Mouse (Mus musculus): ENCODE results near the gene Cav1. TPM values are rescaled to one million over a fixed set of nuclear protein-coding genes. Genes with fewer than 3 reads are reported as not detected.

Gene Cav1
- 5.7 and 6.1 TPM in 2 replicates for polyA plus RNA-seq (2015; fragmentation: Nextera tagmentation; extraction: Ambion mirVana)

GRCm38 (mm10) chr6:17305954-17306601, at the start of gene Cav1:
Gene Cav1, plus strand, starts transcription at chr6:17306335.
- no peak within 1 kb of the TSS for H3K27ac ChIP-seq (replicated peaks)
- peaks cover 42% of the 10 kb centered on the region for H3K27me3 ChIP-seq
- peak within 1 kb of the TSS; percentile 39 for H3K4me3 ChIP-seq (replicated peaks)
- H3K4me2 ChIP-seq, result peak within 1 kb of the TSS; percentile 66
- WGBS (ENCODE audit: insufficient replicate concordance), result under 1% methylated on average over 26 of the region's 26 CpGs
- H3K4me1 ChIP-seq (replicated peaks), result peaks cover 4% of the 10 kb centered on the region; the same call in 1 of the 2 replicates
- no peak for ATAC-seq (ENCODE audit: insufficient read depth)
- H3K9me3 ChIP-seq (replicated peaks), result no peaks in the 10 kb centered on the region
- H3K9ac ChIP-seq, result no peak within 1 kb of the TSS
- no peaks in the 10 kb centered on the region for H3K36me3 ChIP-seq (replicated peaks)

GRCm38 (mm10) chr6:17258142-17258541, 48.0 kb upstream of the Cav1 start:
- no peak for ATAC-seq (ENCODE audit: insufficient read depth)
- 77% methylated on average over 1 of the region's 1 CpGs for WGBS (ENCODE audit: insufficient replicate concordance)
- no peak overlapping the region for H3K4me3 ChIP-seq (replicated peaks)
- H3K4me1 ChIP-seq (replicated peaks), result no peaks in the 10 kb centered on the region
- H3K27me3 ChIP-seq, result no peaks in the 10 kb centered on the region
- no peak overlapping the region for H3K9ac ChIP-seq
- no peaks in the 10 kb centered on the region for H3K36me3 ChIP-seq (replicated peaks)
- H3K4me2 ChIP-seq, result no peak overlapping the region
- no peak overlapping the region for H3K27ac ChIP-seq (replicated peaks)
- no peaks in the 10 kb centered on the region for H3K9me3 ChIP-seq (replicated peaks)

GRCm38 (mm10) chr6:17258911-17259310, 47.2 kb upstream of the Cav1 start:
- Histone ChIP-seq H3K27ac (replicated peaks) (no peak overlapping the region), H3K4me1 (replicated peaks) (no peaks in the 10 kb centered on the region), H3K27me3 (no peaks in the 10 kb centered on the region), H3K9me3 (replicated peaks) (no peaks in the 10 kb centered on the region), H3K36me3 (replicated peaks) (no peaks in the 10 kb centered on the region), H3K4me3 (replicated peaks) (no peak overlapping the region), H3K9ac (no peak overlapping the region), H3K4me2 (no peak overlapping the region)
- WGBS (ENCODE audit: insufficient replicate concordance), result 59% methylated on average over 1 of the region's 1 CpGs
- no peak for ATAC-seq (ENCODE audit: insufficient read depth)

- ATAC-seq (ENCODE audit: insufficient read depth), result no peak
- Histone ChIP-seq H3K27ac (replicated peaks) (no peak overlapping the region), H3K4me2 (no peak overlapping the region), H3K4me3 (replicated peaks) (no peak overlapping the region), H3K27me3 (no peaks in the 10 kb centered on the region), H3K4me1 (replicated peaks) (no peaks in the 10 kb centered on the region), H3K9me3 (replicated peaks) (no peaks in the 10 kb centered on the region), H3K9ac (no peak overlapping the region), H3K36me3 (replicated peaks) (no peaks in the 10 kb centered on the region)
- 36% methylated on average over 2 of the region's 2 CpGs for WGBS (ENCODE audit: insufficient replicate concordance)
Measured at GRCm38 (mm10) chr6:17262786-17263185, 43.3 kb upstream of the Cav1 start.

- no peak for ATAC-seq (ENCODE audit: insufficient read depth)
- Histone ChIP-seq H3K27me3 (no peaks in the 10 kb centered on the region), H3K4me1 (replicated peaks) (no peaks in the 10 kb centered on the region), H3K4me2 (no peak overlapping the region), H3K4me3 (replicated peaks) (no peak overlapping the region), H3K36me3 (replicated peaks) (no peaks in the 10 kb centered on the region), H3K9ac (no peak overlapping the region), H3K27ac (replicated peaks) (no peak overlapping the region), H3K9me3 (replicated peaks) (no peaks in the 10 kb centered on the region)
- 29% methylated on average over 4 of the region's 4 CpGs for WGBS (ENCODE audit: insufficient replicate concordance)
Measured at GRCm38 (mm10) chr6:17265043-17265442, 41.1 kb upstream of the Cav1 start.

- Histone ChIP-seq H3K4me1 (replicated peaks) (no peaks in the 10 kb centered on the region), H3K27ac (replicated peaks) (no peak overlapping the region)
Measured at GRCm38 (mm10) chr6:17266466-17266865, 39.7 kb upstream of the Cav1 start.

GRCm38 (mm10) chr6:17278366-17278765, 27.8 kb upstream of the Cav1 start:
- peaks cover 17% of the 10 kb centered on the region for H3K27me3 ChIP-seq
- H3K4me2 ChIP-seq, result no peak overlapping the region
- H3K9ac ChIP-seq, result no peak overlapping the region
- H3K4me3 ChIP-seq (replicated peaks), result no peak overlapping the region
- H3K27ac ChIP-seq (replicated peaks), result no peak overlapping the region
- ATAC-seq (ENCODE audit: insufficient read depth), result no peak
- WGBS (ENCODE audit: insufficient replicate concordance), result 57% methylated on average over 3 of the region's 3 CpGs
- no peaks in the 10 kb centered on the region for H3K9me3 ChIP-seq (replicated peaks)
- no peaks in the 10 kb centered on the region for H3K36me3 ChIP-seq (replicated peaks)
- 0 out of 2 replicates have a peak, but pooled peaks cover 6% of the 10 kb centered on the region for H3K4me1 ChIP-seq (replicated peaks)

More at GRCm38 (mm10) chr6:17266466-17266865, 39.7 kb upstream of the Cav1 start:
- no peak overlapping the region for H3K4me3 ChIP-seq (replicated peaks)
- H3K27me3 ChIP-seq, result no peaks in the 10 kb centered on the region
- 47% methylated on average over 3 of the region's 3 CpGs for WGBS (ENCODE audit: insufficient replicate concordance)
- no peak overlapping the region for H3K4me2 ChIP-seq
- ATAC-seq (ENCODE audit: insufficient read depth), result no peak
- H3K9ac ChIP-seq, result no peak overlapping the region
- no peaks in the 10 kb centered on the region for H3K36me3 ChIP-seq (replicated peaks)
- no peaks in the 10 kb centered on the region for H3K9me3 ChIP-seq (replicated peaks)

- Histone ChIP-seq H3K9ac (no peak within 1 kb of the TSS), H3K27ac (replicated peaks) (no peak within 1 kb of the TSS; the same call in 1 of the 2 replicates), H3K4me2 (peak within 1 kb of the TSS; percentile 69), H3K4me1 (replicated peaks) (0 out of 2 replicates have a peak, but pooled peaks cover 6% of the 10 kb centered on the region), H3K9me3 (replicated peaks) (no peaks in the 10 kb centered on the region), H3K27me3 (peaks cover 17% of the 10 kb centered on the region), H3K4me3 (replicated peaks) (peak within 1 kb of the TSS; percentile 50), H3K36me3 (replicated peaks) (no peaks in the 10 kb centered on the region)
- under 1% methylated on average over 33 of the region's 40 CpGs for WGBS (ENCODE audit: insufficient replicate concordance)
- peak; percentile 67 for ATAC-seq (ENCODE audit: insufficient read depth)
Measured at GRCm38 (mm10) chr6:17280939-17281756, 25.0 kb upstream of the Cav1 start, which contains the start of gene Cav2. Gene Cav2, plus strand, starts transcription at chr6:17281185.

- Histone ChIP-seq H3K27me3 (peaks cover 17% of the 10 kb centered on the region), H3K9me3 (replicated peaks) (no peaks in the 10 kb centered on the region), H3K4me3 (replicated peaks) (peak overlapping the region; percentile 50), H3K27ac (replicated peaks) (no peak overlapping the region), H3K4me2 (peak overlapping the region; percentile 69), H3K9ac (no peak overlapping the region), H3K36me3 (replicated peaks) (no peaks in the 10 kb centered on the region), H3K4me1 (replicated peaks) (0 out of 2 replicates have a peak, but pooled peaks cover 6% of the 10 kb centered on the region)
- no peak for ATAC-seq (ENCODE audit: insufficient read depth)
- 8% methylated on average over 8 of the region's 8 CpGs for WGBS (ENCODE audit: insufficient replicate concordance)
Measured at GRCm38 (mm10) chr6:17281757-17282092, 24.4 kb upstream of the Cav1 start.

- Histone ChIP-seq H3K27ac (replicated peaks) (no peak overlapping the region), H3K9ac (no peak overlapping the region), H3K4me1 (replicated peaks) (0 out of 2 replicates have a peak, but pooled peaks cover 6% of the 10 kb centered on the region), H3K4me3 (replicated peaks) (no peak overlapping the region), H3K9me3 (replicated peaks) (no peaks in the 10 kb centered on the region), H3K27me3 (peaks cover 17% of the 10 kb centered on the region), H3K4me2 (peak overlapping the region; percentile 69; the same call in 1 of the 2 replicates), H3K36me3 (replicated peaks) (no peaks in the 10 kb centered on the region)
- no peak for ATAC-seq (ENCODE audit: insufficient read depth)
- WGBS (ENCODE audit: insufficient replicate concordance), result 17% methylated on average over 5 of the region's 5 CpGs
Measured at GRCm38 (mm10) chr6:17282159-17282558, 24.0 kb upstream of the Cav1 start.

GRCm38 (mm10) chr6:17283834-17284233, 22.3 kb upstream of the Cav1 start:
- Histone ChIP-seq H3K4me1 (replicated peaks) (0 out of 2 replicates have a peak, but pooled peaks cover 6% of the 10 kb centered on the region), H3K9me3 (replicated peaks) (no peaks in the 10 kb centered on the region), H3K36me3 (replicated peaks) (no peaks in the 10 kb centered on the region), H3K9ac (no peak overlapping the region), H3K4me3 (replicated peaks) (no peak overlapping the region), H3K27me3 (peaks cover 17% of the 10 kb centered on the region), H3K27ac (replicated peaks) (no peak overlapping the region), H3K4me2 (no peak overlapping the region)
- WGBS (ENCODE audit: insufficient replicate concordance), result 49% methylated on average over 3 of the region's 3 CpGs
- ATAC-seq (ENCODE audit: insufficient read depth), result no peak
